Mouse (Mus musculus) neutrophil, adult 5-6 weeks (primary cell): Measurements from ENCODE around the gene Sept8. TPM values are rescaled to one million over a fixed set of nuclear protein-coding genes. Genes with fewer than 3 reads are reported as not detected.

ENCODE experiments used
- ATAC-seq: fragments of 151-379, 151-347 bp; 2 replicates; pipeline ENCODE4 v1.8.0; 2017; ENCODE audit warnings: mild to moderate bottlenecking, moderate TSS enrichment; ENCODE audit not compliant: insufficient number of reproducible peaks, poor library complexity, low FRiP score, severe bottlenecking; ENCODE audit errors: extremely low read depth
- total RNA-seq: library from RNA; stranded (forward); fragments of 200-1000 nt; gene quantifications from 2 replicates; pipeline ENCODE4 v1.2.3, GENCODE M21; 2017

Sept8 gene
- total RNA-seq, 1 experiment from 2014 or later: 0.47 TPM

DNA sequence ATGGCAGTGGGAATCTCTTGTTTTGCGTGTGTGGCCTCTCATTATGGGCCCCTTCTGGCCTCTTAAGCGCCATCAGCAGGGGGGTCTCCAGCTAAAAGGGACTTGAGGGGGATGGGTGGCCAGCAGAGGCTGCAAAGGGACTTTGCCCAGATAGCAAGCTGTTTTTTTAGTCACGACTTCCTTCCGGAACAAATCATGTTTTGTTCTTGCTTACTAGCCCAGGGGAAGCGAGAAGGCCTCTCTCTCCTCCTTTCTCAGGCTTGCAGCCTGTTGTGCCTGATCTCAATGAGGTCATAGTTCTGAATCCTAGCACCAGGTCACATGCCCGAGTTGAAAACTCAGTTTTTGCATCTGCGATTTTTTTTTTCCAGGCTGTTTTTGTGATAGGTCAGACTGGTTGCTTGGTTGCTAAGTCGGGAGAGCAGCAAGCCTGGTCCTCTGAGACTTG lies 27.1 kb upstream of the Sept8 start:
- ATAC-seq: no peak

DNA sequence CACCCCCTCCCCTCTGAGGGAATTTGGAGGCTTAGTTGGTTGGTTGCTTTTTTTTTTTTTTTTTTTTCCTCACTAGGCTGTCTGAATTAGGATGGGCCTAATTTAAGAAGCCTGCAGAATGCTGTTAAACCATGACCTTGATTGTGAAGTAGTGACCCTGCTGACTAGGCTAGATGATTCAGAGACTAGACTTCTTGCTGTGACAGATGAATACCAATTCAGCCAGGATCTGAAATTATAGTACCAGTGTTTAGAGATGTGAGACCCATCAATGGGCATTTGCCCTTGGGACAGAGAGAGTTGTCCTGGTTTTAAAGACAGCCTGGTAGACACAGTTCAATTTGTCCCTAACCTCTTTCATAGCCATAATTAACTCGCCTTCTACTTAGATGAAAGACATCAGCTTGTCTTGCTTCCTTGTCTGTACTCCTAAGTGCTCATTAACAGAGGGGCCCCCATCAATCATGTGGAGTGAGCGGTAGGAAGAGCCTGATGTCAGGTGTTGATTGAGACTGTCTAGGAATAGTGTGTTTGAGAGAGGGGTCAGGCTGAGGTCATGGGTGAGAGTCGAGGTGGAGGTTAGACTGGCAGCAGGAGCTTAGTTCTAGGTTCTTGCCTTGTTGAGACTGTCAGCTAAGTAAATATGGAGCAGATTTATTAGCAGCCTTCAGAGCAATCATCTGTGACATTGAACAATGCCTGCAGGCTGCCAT lies 25.7 kb upstream of the Sept8 start:
- ATAC-seq: no peak

DNA sequence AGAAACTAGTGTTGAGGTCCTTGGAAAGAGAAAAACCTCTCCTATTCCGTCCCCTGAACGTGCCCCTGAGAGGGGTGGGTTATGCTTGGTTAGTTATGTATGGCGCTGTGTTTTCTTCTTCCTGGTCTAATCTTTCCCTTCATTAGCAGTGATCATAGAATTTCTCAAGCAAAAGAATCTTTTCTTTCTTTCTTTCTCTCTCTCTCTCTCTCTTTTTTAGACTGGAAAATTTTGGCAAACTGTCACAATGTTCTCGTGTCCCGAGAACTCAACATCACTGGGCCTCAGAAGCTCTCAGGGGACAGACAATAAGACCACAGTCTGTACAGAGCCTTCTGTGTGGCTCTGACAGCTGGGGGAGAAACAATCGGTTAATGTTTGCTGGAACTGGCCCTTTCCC lies 23.6 kb upstream of the Sept8 start:
- no peak for ATAC-seq

DNA sequence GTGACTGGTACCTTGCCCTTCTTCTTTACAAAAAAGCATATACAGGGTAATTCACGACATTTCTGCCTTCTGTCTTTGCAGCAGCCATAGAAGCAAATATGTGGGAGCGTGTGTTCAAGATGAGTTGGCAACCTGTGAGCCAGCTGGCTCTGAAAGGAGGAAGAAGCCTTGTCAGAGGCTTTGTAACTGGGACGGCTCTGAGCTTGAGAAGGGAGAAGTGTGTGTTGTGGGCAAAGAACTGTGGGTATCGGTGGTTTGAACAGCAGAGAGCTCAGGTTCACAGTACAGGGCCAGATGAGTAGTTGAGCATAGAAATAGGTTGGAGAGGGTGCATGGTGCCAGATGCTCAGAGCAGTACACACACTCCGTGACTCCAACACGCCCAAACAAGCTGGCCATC lies 22.1 kb upstream of the Sept8 start:
- ATAC-seq: no peak

DNA sequence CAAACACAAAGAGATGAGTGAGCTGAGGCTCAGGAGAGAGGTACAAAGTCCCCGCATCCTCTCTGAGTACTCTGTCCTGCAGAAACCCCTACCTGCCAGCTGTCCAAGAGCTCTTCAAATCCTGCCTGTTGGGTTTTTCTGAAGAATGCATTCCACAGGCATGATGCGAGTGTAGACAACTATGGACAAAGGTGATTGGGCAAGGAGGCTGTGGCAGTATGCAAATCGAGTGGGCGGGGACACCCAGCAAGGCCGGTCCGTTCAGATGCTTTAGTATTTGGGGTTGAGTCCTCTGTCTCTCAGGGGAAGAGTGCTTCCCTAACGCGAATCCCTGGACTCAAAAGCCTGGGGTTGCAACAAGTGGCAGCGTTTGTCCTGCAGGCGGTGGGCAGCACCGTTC lies 18.5 kb upstream of the Sept8 start:
- ATAC-seq: no peak

DNA sequence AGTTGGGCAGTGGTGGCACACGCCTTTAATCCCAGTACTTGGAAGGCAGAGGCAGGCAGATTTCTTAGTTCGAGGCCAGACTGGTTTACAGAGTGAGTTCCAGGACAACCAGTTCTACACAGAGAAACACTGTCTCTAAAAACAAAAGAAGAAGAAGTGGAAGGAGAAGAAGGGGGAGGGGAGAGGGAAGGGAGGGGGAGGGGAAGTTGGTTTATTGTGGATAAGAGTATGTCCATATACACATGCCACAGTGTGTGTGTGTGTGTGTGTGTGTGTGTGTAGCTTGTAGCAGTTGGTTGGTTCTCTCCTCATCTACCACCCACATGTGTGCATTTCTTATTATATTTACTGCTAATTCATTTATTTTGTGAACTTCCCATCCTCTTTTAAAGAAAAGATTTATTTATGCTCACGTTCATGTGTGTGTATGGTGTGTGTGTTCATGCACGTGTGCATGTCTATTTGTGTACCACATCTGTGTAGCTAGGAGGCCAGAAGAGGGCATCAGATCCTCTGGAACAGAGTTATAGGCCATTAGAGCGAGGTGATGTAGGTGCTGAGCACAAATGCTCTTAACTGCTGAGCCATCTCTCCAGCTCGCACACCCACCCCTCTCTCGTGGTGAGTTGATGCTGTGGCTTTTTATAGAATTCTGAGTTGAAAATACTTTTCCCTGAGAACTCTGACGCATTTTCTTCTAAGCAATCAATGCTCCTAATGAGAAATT lies 16.9 kb upstream of the Sept8 start:
- ATAC-seq: no peak

DNA sequence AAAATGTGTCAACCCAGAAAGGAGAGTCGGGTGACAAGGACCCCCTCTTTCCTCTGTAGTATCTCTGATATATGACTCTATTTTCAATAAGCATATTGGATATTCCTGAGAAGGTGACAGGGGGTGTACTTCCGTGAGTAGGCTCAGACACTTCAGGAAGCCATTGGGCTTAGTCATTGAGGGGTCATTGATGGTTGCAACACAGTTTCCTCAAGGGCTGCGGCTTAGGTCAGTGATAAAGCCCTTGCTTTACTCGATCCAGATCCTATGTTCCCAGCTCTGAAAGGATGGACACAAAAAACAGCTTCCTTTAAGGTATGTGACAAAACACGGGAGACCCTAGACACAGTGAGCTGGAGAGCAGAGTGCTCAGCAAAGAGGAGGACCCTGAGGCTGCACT lies 15.3 kb upstream of the Sept8 start:
- ATAC-seq: no peak

DNA sequence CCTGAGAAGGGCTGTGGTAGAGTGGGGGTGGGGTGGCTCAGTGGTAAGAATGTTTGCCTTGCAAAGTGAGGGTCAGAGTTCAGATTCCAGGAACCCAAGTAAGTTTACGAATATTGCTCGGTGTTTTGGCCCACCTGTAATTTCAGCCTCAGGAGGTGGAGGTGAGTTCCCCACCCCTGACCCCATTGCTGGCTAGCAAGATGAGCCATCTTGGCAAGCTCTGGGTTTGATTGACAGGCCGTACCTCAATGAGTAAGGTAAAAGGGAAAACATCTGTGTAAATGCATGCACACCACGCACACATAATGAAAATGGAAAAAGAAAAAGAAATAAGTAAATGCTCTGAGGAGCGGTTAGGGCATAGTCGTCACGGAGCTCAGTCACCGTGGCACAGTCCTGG lies 14.7 kb upstream of the Sept8 start:
- no peak for ATAC-seq

DNA sequence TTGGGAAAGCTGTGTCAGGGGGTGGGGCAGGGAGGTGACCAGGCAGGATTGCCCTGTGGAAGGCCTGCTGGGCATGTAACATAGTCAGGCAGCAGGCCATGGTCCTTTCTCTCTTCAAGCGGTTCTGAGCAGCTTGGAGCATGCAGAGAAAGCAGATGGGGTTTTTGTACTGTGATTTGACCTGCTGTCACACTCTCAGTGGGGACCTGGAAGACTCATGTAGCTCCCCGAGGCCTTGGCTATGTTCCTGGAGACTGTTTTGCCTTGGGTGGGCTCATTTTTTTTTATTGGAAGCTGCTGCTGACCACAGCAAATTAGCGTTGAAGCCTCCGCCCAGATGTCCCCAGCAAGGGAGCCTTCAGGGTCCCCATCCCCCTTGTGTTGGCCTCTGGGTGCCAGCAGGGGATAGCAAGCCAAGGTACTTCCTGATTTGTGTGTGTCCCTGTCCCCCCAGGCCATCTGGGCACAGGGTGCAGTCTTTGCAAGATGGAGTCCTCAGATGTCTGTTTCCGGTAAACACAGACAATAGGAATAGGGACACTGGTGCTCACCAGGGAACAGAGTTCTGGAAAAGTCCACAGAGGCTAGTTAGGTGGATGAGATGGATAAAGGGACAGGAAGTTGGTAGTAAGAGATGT lies 13.9 kb upstream of the Sept8 start:
- no peak for ATAC-seq

DNA sequence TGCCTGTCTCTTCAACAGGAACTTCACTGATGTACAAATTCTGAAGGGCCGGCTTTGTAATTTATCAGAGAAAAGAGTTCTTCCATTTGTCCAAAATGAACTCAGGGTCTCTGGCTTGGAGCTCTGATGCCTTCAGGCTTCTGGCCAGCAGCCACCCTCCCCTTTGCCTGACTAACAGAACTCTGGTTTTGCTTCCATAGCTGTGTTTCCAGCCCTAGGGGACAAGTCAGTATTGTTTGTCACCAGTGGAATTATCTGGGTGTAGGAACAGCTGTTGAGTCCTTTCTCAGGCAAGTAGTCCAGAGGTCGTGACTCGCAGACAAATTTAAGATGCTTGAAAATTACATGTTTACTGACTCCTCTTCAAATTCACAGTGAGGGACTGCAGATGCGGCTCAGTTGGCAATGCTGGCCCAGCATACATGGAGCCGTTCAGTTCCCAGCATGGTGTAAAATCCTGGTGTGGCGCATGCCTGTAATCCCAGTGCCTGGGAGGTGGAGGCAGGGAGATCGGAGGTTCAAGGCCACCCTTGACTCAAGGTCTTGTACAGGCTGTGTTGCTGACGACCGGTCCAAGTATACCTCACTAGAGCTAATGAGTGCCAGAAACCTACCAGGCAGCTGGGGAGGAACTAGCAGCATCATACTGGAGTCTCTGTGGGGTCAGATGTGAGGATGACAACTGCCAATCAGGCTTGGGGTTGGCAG lies 11.8 kb upstream of the Sept8 start:
- no peak for ATAC-seq

DNA sequence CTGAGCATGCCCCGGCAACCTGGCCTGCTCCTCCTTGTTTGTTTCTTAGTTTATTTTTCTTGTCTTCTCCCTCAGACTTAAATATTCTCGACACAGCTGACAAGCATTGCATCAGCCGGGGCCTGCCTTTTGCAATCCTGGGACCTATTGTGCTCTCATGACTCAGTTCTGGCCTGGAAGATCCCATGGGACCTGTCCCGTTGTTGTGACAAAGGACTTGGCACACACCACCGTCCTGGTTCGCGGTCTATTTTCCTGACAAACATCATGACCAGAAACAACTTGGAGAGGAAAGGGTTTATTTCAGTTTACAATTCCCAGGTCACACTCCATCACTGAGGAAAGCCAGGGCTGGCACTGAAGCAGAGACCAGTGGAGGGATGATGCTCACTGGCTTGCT lies 10.9 kb upstream of the Sept8 start:
- no peak for ATAC-seq

DNA sequence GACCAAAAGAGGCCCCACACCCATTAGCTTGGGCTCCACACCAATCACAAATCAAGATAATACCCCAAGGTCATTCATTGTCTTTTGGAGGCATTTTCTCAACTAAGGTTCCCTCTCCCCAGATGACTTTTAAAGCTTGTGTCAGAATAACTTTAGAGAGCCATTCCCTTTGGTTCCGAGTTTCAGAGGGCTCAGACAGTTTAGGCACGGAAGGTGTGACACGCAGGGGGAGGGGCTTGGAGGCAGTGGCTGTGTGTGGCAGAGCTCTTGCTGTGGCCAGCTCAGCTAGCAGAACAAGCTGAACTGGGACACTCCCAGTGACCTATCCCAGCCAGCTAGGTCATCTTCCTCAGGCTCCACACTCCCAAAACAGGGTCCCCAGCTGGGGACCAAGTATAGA lies 10.5 kb upstream of the Sept8 start:
- no peak for ATAC-seq

DNA sequence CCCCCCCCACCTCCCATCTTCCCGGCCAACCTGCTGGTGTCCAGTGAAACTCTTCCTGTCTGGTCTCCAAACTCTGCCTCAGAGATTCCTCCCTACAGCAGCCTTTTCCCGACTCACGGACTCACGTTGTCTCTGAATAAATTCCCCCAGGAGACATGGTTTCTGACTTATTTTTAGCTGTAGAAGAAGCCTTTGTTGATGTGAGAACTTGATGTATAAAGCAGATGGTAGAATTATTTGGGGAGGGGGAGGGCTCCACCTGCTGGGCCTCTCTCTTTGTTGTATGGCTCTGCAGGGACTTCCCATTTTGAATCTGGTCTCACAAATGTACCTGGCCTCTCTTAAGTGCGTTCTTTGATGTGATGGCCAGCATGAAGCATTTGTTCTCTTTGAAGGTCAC lies 8.7 kb upstream of the Sept8 start:
- ATAC-seq: no peak

DNA sequence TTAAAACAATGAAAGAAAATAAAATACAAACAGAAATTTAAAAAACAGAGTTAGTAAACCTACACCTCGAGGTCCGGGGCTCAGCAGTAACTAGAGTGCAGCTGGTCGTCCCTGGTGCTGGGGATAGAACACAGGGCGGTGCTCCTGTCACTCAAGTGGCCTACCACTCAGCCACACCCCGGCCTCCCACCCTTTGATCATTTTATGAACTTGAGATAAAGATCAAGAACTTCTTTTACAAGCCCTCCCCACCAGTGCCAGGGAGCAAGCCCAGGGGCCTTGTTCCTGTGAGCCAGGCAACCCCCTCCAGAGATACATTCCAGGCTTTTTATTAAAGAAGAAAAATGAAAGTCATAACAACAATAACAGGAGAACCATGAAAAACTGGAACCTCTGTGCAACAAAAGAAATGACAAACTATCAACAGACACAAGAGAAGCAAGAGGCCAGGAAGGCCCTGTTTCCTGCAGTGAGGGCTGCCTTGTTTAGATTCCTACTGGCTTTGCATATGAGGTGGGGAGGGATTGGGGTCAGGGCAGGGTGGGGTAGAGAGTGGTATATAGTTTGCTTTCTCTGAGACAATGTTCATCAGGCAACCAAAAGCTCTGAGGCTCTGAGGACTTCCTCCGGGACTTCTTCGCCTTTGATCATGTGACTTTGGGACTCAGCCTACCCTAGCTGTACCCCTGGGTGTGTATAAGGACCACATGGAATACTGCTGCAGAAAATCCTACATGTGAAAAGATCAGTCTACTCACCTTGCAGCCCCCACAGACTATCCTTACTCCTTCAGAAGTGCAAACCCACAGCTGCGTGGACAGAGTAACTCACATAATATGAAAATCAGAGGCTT lies 2.1 kb upstream of the Sept8 start:
- ATAC-seq: no peak

DNA sequence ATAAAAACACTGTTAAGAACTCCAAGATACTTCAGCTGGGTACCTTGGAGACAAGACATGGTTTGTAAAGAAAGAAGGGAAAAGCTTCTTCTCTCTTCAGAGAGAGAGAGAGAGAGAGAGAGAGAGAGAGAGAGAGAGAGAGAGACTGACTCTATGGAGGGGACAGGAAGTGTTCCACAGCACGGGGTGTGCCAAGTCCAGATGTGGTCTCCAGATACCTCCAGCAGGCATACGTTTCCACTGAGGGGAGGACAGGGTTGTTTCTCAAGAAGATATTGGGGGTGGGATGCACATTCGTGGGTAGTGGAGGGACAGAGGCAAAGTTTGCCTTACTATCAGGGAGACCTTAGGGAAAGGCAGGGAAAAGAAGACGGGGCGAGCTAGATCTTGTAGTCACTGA lies 298 bp upstream of the Sept8 start:
- ATAC-seq: no peak

DNA sequence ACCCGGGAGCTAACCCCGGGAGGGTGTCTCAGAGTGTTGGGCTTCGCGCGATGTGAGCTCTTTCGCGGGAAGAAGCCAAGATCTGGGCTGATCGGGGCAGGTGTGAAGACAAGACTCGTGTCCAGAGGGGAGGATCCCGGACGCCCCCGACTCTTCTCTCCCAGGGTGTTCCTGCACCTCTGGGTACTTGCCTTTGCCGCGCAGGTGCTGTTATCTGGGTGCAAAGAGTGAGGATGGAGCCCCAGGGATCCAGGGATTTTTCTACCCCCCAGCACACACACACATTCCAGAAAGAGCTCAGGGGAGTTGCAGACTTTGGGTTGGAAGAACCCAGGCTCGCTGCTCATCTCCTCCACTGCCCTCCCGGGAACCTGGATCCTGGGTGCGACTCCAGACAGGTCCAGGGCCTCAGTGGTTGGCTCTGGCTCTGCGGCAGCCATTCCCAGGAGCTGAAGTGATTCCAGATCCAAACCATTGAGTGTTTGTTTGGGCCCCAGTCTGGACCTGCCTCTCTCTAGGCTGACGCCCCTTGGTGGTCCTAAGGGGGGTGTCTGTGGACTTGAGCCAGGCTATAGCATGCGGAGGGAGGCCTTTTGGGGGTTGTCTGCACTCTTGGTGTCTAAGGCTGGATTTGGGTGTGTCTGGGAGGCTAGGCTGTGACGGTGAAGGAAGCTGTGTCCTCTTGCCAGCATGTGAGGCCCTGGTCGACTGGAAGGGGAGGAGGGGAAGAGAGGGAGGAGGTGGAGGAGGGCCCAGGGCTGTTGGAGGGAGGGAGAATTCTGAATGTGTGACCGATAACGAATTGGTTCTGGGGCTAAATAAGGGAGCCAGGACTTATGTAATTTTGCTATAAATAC lies 1.3 kb downstream of the Sept8 start:
- ATAC-seq: no peak

DNA sequence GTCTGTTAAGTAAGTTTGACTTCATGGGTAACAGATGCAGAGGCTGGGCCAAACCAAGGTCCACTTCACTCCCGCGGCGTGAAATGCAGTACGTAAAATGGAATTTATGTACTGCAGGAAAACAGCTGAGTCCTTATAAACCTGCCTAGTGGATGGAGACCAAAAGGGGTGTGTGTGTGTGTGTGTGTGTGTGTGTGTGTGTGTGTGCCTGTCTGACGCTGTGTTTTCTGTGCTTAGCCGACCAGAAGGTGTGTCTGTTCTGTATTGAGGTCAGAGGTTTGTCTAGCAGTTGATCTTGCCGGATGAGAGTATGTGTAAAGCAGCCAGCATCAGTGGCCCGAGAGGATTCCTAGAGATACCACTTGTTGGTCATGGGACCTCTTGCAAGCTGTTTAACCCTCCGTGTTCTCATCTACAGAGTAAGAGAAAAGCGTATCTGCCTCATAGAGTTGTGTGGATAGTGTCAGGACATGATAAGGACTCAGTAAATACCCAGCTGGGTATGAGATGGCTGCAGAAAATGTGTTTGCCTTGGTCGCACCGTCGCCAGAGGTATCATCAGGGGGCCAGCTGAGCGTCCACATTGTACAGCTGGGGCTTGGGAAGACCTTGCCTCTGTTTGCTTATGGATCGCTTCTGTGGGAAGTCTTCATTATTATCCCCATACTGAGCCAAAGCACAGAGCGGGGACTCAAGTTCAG lies 2.2 kb downstream of the Sept8 start:
- no peak for ATAC-seq

DNA sequence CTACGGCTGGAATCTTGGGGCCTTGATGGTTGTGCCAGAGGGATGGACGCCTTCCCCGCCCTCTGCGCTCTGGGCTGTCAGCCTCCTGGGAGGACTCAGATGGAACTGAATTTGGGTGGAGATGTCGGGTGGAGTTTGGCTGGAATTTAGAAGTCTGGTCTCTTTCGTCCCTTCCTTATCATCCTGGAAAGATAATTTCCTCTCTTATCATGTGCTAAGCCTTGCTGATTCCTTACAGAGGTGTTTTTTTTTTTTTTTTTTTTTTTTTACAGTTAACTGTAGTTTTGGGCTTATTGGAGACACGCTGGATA lies 2.7 kb downstream of the Sept8 start:
- no peak for ATAC-seq
